Mouse (Mus musculus) T-helper 1 cell (primary cell): ENCODE results near the gene Cldn4.
"Not testable (repeated sequence)": the region's sequence is repeated elsewhere in the genome, so short reads cannot be mapped to it uniquely, and the experiment has no call there.

ENCODE experiments used
- in situ Hi-C: fragments of 300-600 bp; cut with MboI, MseI; formaldehyde crosslinking; loops from one replicate; pipeline ENCODE4 v1.15.1; 2025; ENCODE audit warnings: high pct_unique_total_duplicates

Cldn4 gene

DNA sequence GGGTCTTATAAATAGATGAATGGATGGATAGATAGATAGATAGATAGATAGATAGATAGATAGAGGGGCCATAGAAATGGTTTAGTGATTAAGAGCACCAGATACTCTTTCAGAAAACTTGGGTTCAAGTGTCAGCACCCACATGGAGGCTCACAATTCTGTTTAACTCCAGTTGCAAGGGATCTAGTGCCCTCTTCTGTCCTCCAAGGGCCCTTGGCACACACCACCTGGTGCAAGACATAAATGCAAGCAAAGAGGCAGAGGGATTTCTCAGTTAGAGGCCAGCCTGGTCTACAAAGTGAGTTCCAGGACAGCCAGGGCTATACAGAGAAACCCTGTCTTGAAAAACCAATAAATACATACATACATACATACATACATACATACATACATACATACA lies 17.9 kb upstream of the Cldn4 start:
- in situ Hi-C loops = loop anchor here (5.0 to 10.0 kb wide), 2 partner anchors 47 to 180 kb away; partner anchors contain the start of gene Cldn13

- in situ Hi-C loops = loop anchor here (10.0 kb wide), 1 partner anchor 179 kb away; no protein-coding TSS in a partner anchor
Measured at GRCm38 (mm10) chr5:134963546-134963945, 16.8 kb upstream of the Cldn4 start.

GRCm38 (mm10) chr5:134961519-134961918 lies 14.8 kb upstream of the Cldn4 start:
- in situ Hi-C loops = loop anchor here (10.0 kb wide), 1 partner anchor 177 kb away; no protein-coding TSS in a partner anchor

- in situ Hi-C loops = loop anchor here (10.0 kb wide), 1 partner anchor 176 kb away; no protein-coding TSS in a partner anchor
Measured at GRCm38 (mm10) chr5:134960430-134960829, 13.7 kb upstream of the Cldn4 start.

DNA sequence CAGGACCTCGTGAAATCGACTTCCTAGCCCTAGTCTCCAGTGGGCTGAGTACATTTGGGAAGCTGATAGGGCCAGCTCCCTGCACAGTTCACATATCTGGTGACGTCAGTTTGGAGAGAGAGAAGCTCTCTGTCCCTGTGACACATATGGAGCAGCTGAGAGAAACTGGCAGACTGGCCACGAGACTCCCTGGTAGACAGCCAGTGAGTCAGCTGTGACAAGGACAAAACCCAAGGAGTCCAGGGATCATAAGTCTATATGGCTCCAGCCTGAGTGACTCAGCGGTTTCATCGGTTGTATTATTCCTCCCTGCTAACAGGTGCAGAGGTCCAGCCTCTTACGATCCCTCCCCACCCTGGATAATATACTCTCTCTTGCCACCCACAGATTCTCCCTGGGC lies 12.4 kb upstream of the Cldn4 start:
- in situ Hi-C loops = no loop called here

- in situ Hi-C loops = no loop called here
Measured at GRCm38 (mm10) chr5:134955491-134955890, 8.8 kb upstream of the Cldn4 start.

GRCm38 (mm10) chr5:134951053-134951884 lies 4.5 kb upstream of the Cldn4 start:
- in situ Hi-C loops = no loop called here

GRCm38 (mm10) chr5:134948085-134948439 lies 1.3 kb upstream of the Cldn4 start:
- in situ Hi-C loops = no loop called here

DNA sequence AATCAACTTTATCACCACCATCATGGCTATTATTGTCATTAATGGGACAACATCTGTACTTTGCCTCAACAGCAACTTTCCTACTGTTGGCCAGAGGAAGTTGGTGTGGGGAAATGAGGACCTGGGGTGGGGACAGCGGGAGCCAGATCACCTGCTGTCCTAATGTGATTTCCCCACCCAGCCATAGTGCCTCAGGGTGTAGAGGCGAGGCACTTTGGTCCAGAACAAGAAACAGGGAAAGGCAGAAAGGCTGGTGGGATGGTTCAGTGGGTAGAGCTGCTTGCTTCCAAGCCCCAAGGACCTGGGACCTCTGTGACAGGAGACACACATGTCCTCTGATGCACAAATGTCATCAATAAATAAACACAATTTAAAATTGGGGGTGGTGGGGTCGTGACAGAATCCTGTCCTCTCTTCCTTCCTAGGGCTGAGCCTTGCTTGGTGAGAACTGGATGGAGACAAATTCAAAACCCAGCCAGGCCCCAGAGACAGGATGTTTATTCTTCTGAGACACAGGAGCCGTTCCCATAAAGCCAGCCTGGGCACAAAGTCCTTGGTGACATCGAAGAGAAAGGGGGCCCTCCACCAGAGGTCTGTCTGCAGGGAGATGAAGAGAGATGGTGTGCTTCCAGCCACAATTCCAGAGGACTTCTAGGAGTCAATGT lies 818 bp upstream of the Cldn4 start:
- in situ Hi-C loops = no loop called here

GRCm38 (mm10) chr5:134946063-134946856 lies 474 bp downstream of the Cldn4 start:
- in situ Hi-C loops = no loop called here

- in situ Hi-C loops = no loop called here
Measured at GRCm38 (mm10) chr5:134945266-134945959, 1.3 kb downstream of the Cldn4 start.

GRCm38 (mm10) chr5:134944179-134944578 lies 2.6 kb downstream of the Cldn4 start:
- in situ Hi-C loops = loop anchor here (5.0 kb wide), 1 partner anchor 502 kb away; no protein-coding TSS in a partner anchor

DNA sequence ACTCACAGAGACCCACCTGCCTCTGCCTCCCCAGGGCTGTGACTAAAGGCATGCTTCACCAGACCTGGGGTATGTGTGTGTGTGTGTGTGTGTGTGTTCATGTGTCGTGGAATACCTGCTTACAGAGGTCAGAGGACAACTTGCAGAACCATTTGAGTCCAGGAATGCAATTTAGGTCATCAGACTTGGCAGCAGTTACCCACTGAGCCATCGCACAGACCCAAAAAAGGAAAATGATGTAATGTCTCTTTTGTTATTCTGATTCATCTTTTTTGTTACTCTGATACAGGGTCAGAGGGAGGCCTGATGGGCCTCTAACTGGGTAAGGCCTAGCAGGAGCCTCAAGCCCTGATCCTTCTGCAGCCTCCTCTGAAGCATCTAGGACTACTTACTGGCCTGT lies 4.0 kb downstream of the Cldn4 start:
- in situ Hi-C loops = loop anchor here (5.0 kb wide), 1 partner anchor 500 kb away; no protein-coding TSS in a partner anchor

DNA sequence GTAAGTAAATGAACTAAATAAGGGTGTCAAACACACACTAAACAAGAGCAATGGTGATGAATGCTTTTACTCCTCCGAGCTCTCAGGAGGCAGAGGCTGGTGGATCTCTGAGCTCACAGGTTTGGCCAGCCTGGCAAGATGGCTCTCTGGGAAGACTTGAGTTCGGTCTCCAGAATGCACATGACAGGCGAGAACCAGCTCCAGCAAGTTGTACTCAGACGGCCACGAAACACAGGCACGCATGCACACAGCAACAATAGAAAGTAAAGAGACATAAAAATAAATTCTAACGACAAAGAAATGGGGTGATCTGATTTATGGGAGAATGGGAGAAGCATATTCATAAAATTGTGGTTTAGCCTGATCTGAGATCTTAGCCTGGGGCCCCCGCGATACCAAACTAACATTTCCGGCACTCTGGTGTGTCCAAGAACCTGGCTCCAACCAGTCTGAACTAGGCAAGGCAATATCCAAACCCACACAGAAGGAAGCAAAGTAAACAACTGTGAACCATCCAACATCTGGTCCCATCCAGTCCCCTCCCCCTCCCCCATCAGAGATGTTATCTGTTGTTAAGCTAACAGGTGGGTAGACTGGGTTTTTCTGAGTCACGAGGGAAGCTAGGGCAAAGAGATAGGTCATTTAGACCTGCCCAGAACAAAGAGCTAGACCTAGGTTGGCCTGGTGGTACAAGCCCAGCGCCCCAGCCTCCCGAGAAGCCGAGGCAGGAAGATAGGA lies 5.1 kb downstream of the Cldn4 start:
- in situ Hi-C loops = loop anchor here (5.0 kb wide), 1 partner anchor 499 kb away; no protein-coding TSS in a partner anchor

GRCm38 (mm10) chr5:134939554-134939953 lies 7.2 kb downstream of the Cldn4 start:
- in situ Hi-C loops = not testable (repeated sequence)

DNA sequence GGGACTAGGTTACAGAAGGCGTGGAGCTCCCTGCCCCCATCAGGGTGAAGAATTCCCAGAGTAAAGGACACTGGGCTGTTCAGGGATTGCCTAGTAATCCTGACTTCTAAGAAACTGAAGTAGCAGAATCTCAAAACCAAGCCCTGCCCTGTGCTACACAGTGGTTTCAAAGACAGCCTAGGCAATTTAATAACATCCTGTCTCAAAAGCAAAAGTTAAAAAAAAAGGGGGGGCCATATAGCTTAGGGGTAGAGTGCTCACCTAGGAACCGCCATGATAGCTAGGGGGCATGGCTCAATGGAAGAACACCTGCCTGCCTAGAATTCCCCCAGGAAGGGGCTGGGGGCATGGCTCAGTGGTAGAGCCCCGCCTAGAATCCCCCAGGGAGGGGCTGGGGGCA lies 7.7 kb downstream of the Cldn4 start:
- in situ Hi-C loops = no loop called here

- in situ Hi-C loops = no loop called here
Measured at GRCm38 (mm10) chr5:134936626-134937185, 10.0 kb downstream of the Cldn4 start.

- in situ Hi-C loops = no loop called here
Measured at GRCm38 (mm10) chr5:134936051-134936450, 10.7 kb downstream of the Cldn4 start.

GRCm38 (mm10) chr5:134934666-134935065 lies 12.1 kb downstream of the Cldn4 start:
- in situ Hi-C loops = no loop called here

DNA sequence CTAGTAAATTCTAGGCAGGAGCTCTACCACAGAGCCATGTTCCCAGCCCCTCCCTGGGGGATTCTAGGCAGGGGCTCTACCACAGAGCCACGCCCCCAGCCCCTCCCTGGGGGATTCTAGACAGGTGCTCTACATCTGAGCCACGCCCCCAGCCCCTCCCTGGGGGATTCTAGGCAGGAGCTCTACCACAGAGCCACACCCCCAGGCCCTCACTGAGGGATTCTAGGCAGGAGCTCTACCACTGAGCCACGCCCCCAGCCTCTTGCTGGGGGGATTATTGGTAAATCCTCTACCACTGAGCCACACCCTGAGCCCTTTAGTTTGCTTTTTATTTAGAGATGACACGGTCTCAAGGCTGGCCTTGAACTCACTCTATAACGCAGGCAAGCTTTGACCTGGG lies 13.0 kb downstream of the Cldn4 start:
- in situ Hi-C loops = not testable (repeated sequence)
